Mouse (Mus musculus) CH12.LX (cell line): ENCODE data around the gene Wbp2.

Experiments
- CHD2 ChIP-seq: IDR thresholded peaks from 2 replicates; pipeline ENCODE4 v1.6.1; 2011; ENCODE audit warnings: low read length, improper control_type of control experiment
- CTCF ChIP-seq, 2 experiments: IDR thresholded peaks in 1 of 2; conservative IDR thresholded peaks in 1 of 2; 2 replicates each; pipeline ENCODE4 v1.5.1; 2011 to 2012; ENCODE audit warnings: low read depth in 2 of 2, low read length in 2 of 2, improper control_type of control experiment in 1 of 2, inconsistent platforms in 1 of 2, mild to moderate bottlenecking in 1 of 2, moderate library complexity in 1 of 2
- MYC ChIP-seq: IDR thresholded peaks from 2 replicates; pipeline ENCODE4 v1.6.1; 2011; ENCODE audit warnings: low read depth, mild to moderate bottlenecking, improper control_type of control experiment, low read length
- RAD21 ChIP-seq: IDR thresholded peaks from 2 replicates; pipeline ENCODE4 v1.6.1; 2011; ENCODE audit warnings: low read depth, mild to moderate bottlenecking, low read length, improper control_type of control experiment, moderate library complexity
- SIN3A ChIP-seq: IDR thresholded peaks from 2 replicates; pipeline ENCODE4 v1.6.1; 2012; ENCODE audit warnings: low read length, improper control_type of control experiment, inconsistent platforms
- USF1 ChIP-seq: IDR thresholded peaks from 2 replicates; pipeline ENCODE4 v1.6.1; 2014; ENCODE audit warnings: low read depth, mild to moderate bottlenecking, inconsistent platforms, low read length, improper control_type of control experiment
- ZC3H11A ChIP-seq: IDR thresholded peaks from 2 replicates; pipeline ENCODE4 v1.6.1; 2012; ENCODE audit warnings: low read depth, mild to moderate bottlenecking, inconsistent platforms, low read length, improper control_type of control experiment

DNA sequence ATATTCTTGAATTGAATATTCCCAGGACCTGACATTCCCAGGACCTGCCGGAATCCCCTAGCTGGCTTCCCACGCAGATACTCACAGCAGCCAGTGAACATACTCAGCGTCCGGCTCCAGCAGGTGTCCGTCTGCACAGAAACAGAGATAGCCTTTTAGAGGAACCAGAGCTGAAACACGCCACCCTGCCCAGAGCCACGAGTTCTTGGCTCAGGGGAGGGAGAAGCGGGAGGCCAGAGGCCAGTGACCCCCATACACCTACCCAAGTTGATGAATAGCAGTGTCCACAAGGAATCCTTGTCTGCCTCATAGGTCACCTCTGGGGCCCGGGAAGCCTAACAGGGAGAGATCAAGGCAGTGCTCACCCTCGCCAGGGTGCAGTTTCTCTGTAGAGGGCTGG, 47.4 kb upstream of the Wbp2 start:
- TF ChIP-seq SIN3A (no peak), MYC (no peak), CTCF (conservative IDR thresholded peaks at IDR 0.05 in 1 of 2, IDR thresholded peaks at IDR 0.05 in 1 of 2; ENCODE audit: low read depth in 2 of 2, low read length in 2 of 2) (no peak), CHD2 (no peak), RAD21 (no peak), ZC3H11A (no peak), USF1 (no peak)
